Mouse (Mus musculus) CH12.LX (cell line): ENCODE results near the gene Abca2. TPM values are rescaled to one million over a fixed set of nuclear protein-coding genes. Genes with fewer than 3 reads are reported as not detected.

Experiments used
- DNase-seq: peaks from one replicate; pipeline ENCODE4 v3.0.0-alpha.2; 2013; ENCODE audit errors: extremely low read depth
- H3K27ac ChIP-seq: 2 replicates; pipeline ENCODE4 v1.5.1; 2012; ENCODE audit warnings: low read depth, mild to moderate bottlenecking, control low read depth, moderate library complexity; ENCODE audit not compliant: insufficient read depth
- H3K27me3 ChIP-seq: replicated peaks from 2 replicates; pipeline ENCODE3; 2012; ENCODE audit warnings: inconsistent platforms
- H3K36me3 ChIP-seq, 2 experiments: replicated peaks in 1 of 2; 2 replicates each; pipeline versions ENCODE3 to v1.6.1; 2012; ENCODE audit warnings: inconsistent platforms in 1 of 2, low read length in 1 of 2, mild to moderate bottlenecking in 1 of 2, mixed read lengths in 1 of 2, moderate library complexity in 1 of 2; ENCODE audit not compliant: control insufficient read depth in 1 of 2, insufficient read depth in 1 of 2
- H3K4me1 ChIP-seq, 2 experiments: 2 replicates each; pipeline ENCODE4 v1.6.1; 2012; ENCODE audit warnings: inconsistent platforms in 1 of 2, moderate library complexity in 1 of 2; ENCODE audit not compliant: insufficient read depth in 2 of 2, control insufficient read depth in 1 of 2
- H3K4me2 ChIP-seq: 2 replicates; pipeline ENCODE4 v1.6.1; 2012; ENCODE audit warnings: low read depth, mild to moderate bottlenecking, control low read depth; ENCODE audit not compliant: poor library complexity, insufficient read depth, severe bottlenecking
- H3K4me3 ChIP-seq, 3 experiments: fragments of 150-350 bp in 1 of 3; sonication (generic) in 1 of 3; replicated peaks in 1 of 3; 2 replicates each; pipeline versions ENCODE3 to v1.5.1; 2011 to 2012; ENCODE audit warnings: low read depth in 2 of 3, low read length in 2 of 3, mild to moderate bottlenecking in 2 of 3, moderate library complexity in 2 of 3, control low read depth in 1 of 3, improper control_type of control experiment in 1 of 3, inconsistent platforms in 1 of 3, mixed read lengths in 1 of 3; ENCODE audit not compliant: poor library complexity in 1 of 3
- H3K79me2 ChIP-seq: replicated peaks from 2 replicates; pipeline ENCODE4 v1.6.1; 2012; ENCODE audit warnings: mild to moderate bottlenecking, moderate library complexity; ENCODE audit not compliant: control insufficient read depth, poor library complexity, insufficient read depth, severe bottlenecking; ENCODE audit errors: extremely low read depth
- H3K9ac ChIP-seq: 2 replicates; pipeline ENCODE4 v1.6.1; 2012; ENCODE audit warnings: low read depth, mild to moderate bottlenecking, control low read depth, moderate library complexity; ENCODE audit not compliant: insufficient read depth
- H3K9me3 ChIP-seq: replicated peaks from 2 replicates; pipeline ENCODE3; 2012; ENCODE audit warnings: low read length, inconsistent platforms, mixed read lengths
- CHD1 ChIP-seq: IDR thresholded peaks from 2 replicates; pipeline ENCODE4 v1.6.1; 2012; ENCODE audit warnings: low read depth, low read length, improper control_type of control experiment, inconsistent platforms
- E2F4 ChIP-seq: IDR thresholded peaks from 2 replicates; pipeline ENCODE4 v1.6.1; 2011; ENCODE audit warnings: low read depth, low read length, improper control_type of control experiment; ENCODE audit not compliant: insufficient replicate concordance
- ELF1 ChIP-seq: IDR thresholded peaks from 2 replicates; pipeline ENCODE4 v1.6.1; 2014; ENCODE audit warnings: low read depth, mild to moderate bottlenecking, inconsistent platforms, low read length, improper control_type of control experiment
- EP300 ChIP-seq: IDR thresholded peaks from 2 replicates; pipeline ENCODE4 v1.6.1; 2011; ENCODE audit warnings: low read length, improper control_type of control experiment
- ETS1 ChIP-seq: conservative IDR thresholded peaks from 2 replicates; pipeline ENCODE4 v1.6.1; 2012; ENCODE audit warnings: low read depth, mild to moderate bottlenecking, inconsistent platforms, low read length, improper control_type of control experiment, moderate library complexity
- GABPA ChIP-seq: IDR thresholded peaks from 2 replicates; pipeline ENCODE4 v1.6.1; 2012; ENCODE audit warnings: low read depth, low read length, improper control_type of control experiment, inconsistent platforms; ENCODE audit not compliant: insufficient replicate concordance
- IRF4 ChIP-seq: IDR thresholded peaks from 2 replicates; pipeline ENCODE4 v1.6.1; 2014; ENCODE audit warnings: low read depth, mild to moderate bottlenecking, inconsistent platforms, low read length, improper control_type of control experiment
- JUN ChIP-seq: IDR thresholded peaks from 2 replicates; pipeline ENCODE4 v1.6.1; 2011; ENCODE audit warnings: low read depth, mild to moderate bottlenecking, low read length, improper control_type of control experiment, moderate library complexity; ENCODE audit not compliant: insufficient read depth
- KAT2A ChIP-seq: IDR thresholded peaks from 2 replicates; pipeline ENCODE4 v1.6.1; 2012; ENCODE audit warnings: low read length, improper control_type of control experiment, inconsistent platforms; ENCODE audit not compliant: insufficient replicate concordance
- MAFK ChIP-seq: IDR thresholded peaks from 2 replicates; pipeline ENCODE4 v1.6.1; 2011; ENCODE audit warnings: low read length, improper control_type of control experiment; ENCODE audit not compliant: insufficient replicate concordance
- MXI1 ChIP-seq: IDR thresholded peaks from 2 replicates; pipeline ENCODE4 v1.6.1; 2011; ENCODE audit warnings: mild to moderate bottlenecking, low read depth, low read length, improper control_type of control experiment
- NRF1 ChIP-seq: IDR thresholded peaks from 2 replicates; pipeline ENCODE4 v1.6.1; 2014; ENCODE audit warnings: low read depth, mild to moderate bottlenecking, inconsistent platforms, low read length, improper control_type of control experiment, moderate library complexity
- PAX5 ChIP-seq: IDR thresholded peaks from 2 replicates; pipeline ENCODE4 v1.6.1; 2012; ENCODE audit warnings: low read length, inconsistent platforms, mixed read lengths
- POLR2AphosphoS2 ChIP-seq: IDR thresholded peaks from 2 replicates; pipeline ENCODE4 v1.6.1; 2011; ENCODE audit warnings: low read depth, low read length, improper control_type of control experiment
- TBP ChIP-seq: conservative IDR thresholded peaks from 2 replicates; pipeline ENCODE4 v1.6.1; 2011; ENCODE audit warnings: low read depth, low read length, improper control_type of control experiment
- UBTF ChIP-seq: IDR thresholded peaks from 2 replicates; pipeline ENCODE4 v1.6.1; 2012; ENCODE audit warnings: low read depth, mild to moderate bottlenecking, inconsistent platforms, low read length, improper control_type of control experiment, moderate library complexity
- USF1 ChIP-seq: IDR thresholded peaks from 2 replicates; pipeline ENCODE4 v1.6.1; 2014; ENCODE audit warnings: low read depth, mild to moderate bottlenecking, inconsistent platforms, low read length, improper control_type of control experiment
- ZC3H11A ChIP-seq: IDR thresholded peaks from 2 replicates; pipeline ENCODE4 v1.6.1; 2012; ENCODE audit warnings: low read depth, mild to moderate bottlenecking, inconsistent platforms, low read length, improper control_type of control experiment
- ZKSCAN1 ChIP-seq: IDR thresholded peaks from 2 replicates; pipeline ENCODE4 v1.6.1; 2012; ENCODE audit warnings: low read depth, inconsistent platforms, low read length, improper control_type of control experiment, borderline replicate concordance
- ZMIZ1 ChIP-seq: IDR thresholded peaks from 2 replicates; pipeline ENCODE4 v1.6.1; 2012; ENCODE audit warnings: low read depth, mild to moderate bottlenecking, inconsistent platforms, low read length, improper control_type of control experiment
- dilution Hi-C: fragments of 300-500 bp; cut with MboI; formaldehyde crosslinking; loops from 2 replicates; pipeline ENCODE4 v1.14.3; 2020; ENCODE audit warnings: low sequenced_read_pairs; ENCODE audit not compliant: extremely low pct_unique_long_range_greater_than_20kb, extremely low pct_ligation_motif_present
- in situ Hi-C: fragments of 300-500 bp; cut with MboI; formaldehyde crosslinking; loops from 3 replicates; pipeline ENCODE4 v1.14.3; 2019; ENCODE audit warnings: low sequenced_read_pairs, low pct_ligation_motif_present, low pct_unique_long_range_greater_than_20kb, mixed read lengths
- polyA plus RNA-seq: library from polyadenylated mRNA; unstranded; fragments of >175 nt; gene quantifications from 2 replicates; pipeline ENCODE4 v1.2.1, GENCODE M21; 2012; ENCODE audit warnings: low read depth; ENCODE audit not compliant: insufficient read length
- total RNA-seq, 2 experiments: library from RNA; depleted of rRNA; stranded (reverse); fragments of 300-350 nt in 1 of 2; fragments of >200 nt in 1 of 2; gene quantifications; 2 replicates each; pipeline ENCODE4 v1.2.3; 2012 to 2014

Abca2 gene
- total and polyA plus RNA-seq, 3 experiments = 5.0 to 23.4 (median 13.0) TPM

DNA sequence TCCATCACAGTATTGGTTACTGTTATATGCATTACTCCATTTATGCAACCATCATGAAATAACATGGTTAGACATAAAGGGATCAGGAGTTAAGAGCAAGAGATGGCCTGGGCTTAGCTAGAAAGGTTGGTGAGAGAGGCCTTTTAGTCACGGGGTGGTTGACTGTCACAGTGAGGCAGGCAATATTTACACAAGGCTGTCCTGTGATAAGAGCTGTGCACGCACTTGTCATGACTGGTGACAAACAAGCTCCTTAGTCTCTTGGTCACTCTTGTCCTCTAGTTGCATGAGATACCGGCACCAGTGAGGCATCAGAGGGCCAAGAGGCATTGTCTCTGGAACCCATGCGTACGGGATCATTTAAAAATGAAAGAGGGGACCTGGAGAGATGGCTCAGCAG, 44.0 kb upstream of the Abca2 start:
- in situ Hi-C loops (no loop called here), dilution Hi-C loops (no loop called here)
- DNase-seq = no peak
- Histone ChIP-seq H3K4me1 (peaks cover 2 to 5% of the 10 kb centered on the region in 2 experiments; a peak in 2 of 4 replicates), H3K27ac (no peak overlapping the region), H3K4me3 (no peak overlapping the region), H3K4me2 (no peak overlapping the region), H3K36me3 (no peaks in the 10 kb centered on the region), H3K9me3 (no peaks in the 10 kb centered on the region), H3K79me2 (no peaks in the 10 kb centered on the region), H3K9ac (no peak overlapping the region), H3K27me3 (peaks cover 22% of the 10 kb centered on the region)
- TF ChIP-seq CHD1 (no peak), UBTF (no peak), E2F4 (no peak), EP300 (no peak), ETS1 (no peak), IRF4 (no peak), ELF1 (no peak)

DNA sequence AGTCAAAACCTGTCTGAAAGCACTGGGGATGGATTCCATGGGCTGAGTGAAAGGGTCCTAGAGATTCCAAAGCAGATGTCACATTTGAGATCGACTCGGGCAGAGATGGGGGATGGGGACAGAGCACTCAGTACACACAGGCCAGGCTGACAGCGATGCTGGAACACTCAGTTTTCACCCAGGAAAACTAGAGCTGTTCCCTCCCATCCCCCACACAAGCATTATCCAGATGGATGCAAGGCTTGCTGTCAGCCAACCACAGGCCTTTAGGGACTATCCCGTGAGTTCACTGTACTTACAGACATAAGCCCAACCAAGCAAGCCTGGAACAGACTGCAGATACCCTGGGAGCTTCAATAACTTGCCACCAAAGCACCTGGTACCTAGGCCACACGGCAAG, 37.2 kb upstream of the Abca2 start:
- H3K4me3 ChIP-seq = no peak overlapping the region
- no peak overlapping the region for H3K9ac ChIP-seq
- H3K27me3 ChIP-seq = peaks cover 43% of the 10 kb centered on the region
- peaks cover 0 to 8% of the 10 kb centered on the region in 2 experiments; a peak in 2 of 4 replicates for H3K4me1 ChIP-seq
- dilution Hi-C loops = no loop called here
- H3K27ac ChIP-seq = no peak overlapping the region
- H3K4me2 ChIP-seq = no peak overlapping the region
- no peaks in the 10 kb centered on the region for H3K79me2 ChIP-seq
- H3K9me3 ChIP-seq = no peaks in the 10 kb centered on the region
- no peak for DNase-seq
- no peak for TF ChIP-seq ZC3H11A
- no peak for TF ChIP-seq MAFK
- TF ChIP-seq JUN = no peak
- TF ChIP-seq NRF1 = no peak
- no peak for TF ChIP-seq ZMIZ1
- no peak for TF ChIP-seq EP300
- no peak for TF ChIP-seq UBTF
- TF ChIP-seq, all 38 proteins: peak for 0
- no peaks in the 10 kb centered on the region for H3K36me3 ChIP-seq
- in situ Hi-C loops = no loop called here

DNA sequence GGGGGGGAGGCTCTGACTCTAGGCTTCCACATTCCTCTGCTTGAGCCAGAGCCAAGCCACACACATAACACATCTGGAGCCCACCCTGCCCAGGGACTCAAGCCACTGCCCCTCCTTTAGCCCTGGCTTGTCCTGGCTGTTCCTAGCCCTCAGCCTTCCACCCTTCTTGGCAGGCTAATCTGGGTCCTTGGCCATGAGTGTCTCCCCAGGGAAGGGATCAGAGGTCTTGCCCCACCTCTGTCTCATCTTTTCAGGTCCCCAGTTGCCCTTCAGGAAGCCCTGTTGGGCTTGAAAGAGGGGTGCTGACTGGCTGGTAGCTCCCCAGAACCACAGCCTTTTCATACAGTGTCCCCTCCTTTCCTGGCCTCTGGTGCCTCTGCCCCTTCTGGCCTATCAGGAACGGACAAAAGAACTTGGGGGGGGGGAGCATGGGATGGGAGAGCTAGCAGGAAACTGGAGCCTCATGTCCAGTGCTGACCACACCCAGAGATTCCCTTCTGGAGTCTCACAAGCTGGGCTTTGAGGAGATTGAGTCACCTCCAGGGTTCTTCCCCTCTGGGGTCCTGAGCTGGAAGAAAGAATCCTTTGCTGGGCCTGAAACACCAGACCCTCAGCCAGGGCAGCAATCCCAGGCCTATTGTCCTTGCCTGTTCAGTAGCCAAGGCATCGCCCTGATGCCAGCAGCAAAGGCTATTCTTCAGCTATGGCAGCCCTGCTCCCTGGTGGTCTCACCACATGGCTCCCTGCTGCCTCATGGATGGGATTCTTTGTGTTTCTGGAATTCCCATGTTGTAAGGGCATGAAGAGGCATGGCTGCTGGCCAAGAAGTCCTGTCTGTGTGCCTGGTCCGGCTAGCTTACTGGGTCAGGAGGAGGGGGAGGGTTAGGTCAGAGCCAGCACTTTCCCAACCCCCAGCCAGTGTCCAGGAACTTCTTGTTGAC, 34.0 kb upstream of the Abca2 start:
- no peak overlapping the region for H3K4me2 ChIP-seq
- H3K27ac ChIP-seq = no peak overlapping the region
- H3K9me3 ChIP-seq = no peaks in the 10 kb centered on the region
- peaks cover 0 to 8% of the 10 kb centered on the region in 2 experiments; a peak in 2 of 4 replicates for H3K4me1 ChIP-seq
- H3K36me3 ChIP-seq = no peaks in the 10 kb centered on the region
- no peak overlapping the region for H3K4me3 ChIP-seq
- no peaks in the 10 kb centered on the region for H3K79me2 ChIP-seq
- TF ChIP-seq MXI1 = no peak
- TF ChIP-seq ZKSCAN1 = no peak
- TF ChIP-seq POLR2AphosphoS2 = no peak
- TF ChIP-seq TBP = no peak
- no peak for TF ChIP-seq USF1
- TF ChIP-seq KAT2A = no peak
- no peak for TF ChIP-seq PAX5
- no peak for TF ChIP-seq GABPA
- no peak overlapping the region for H3K9ac ChIP-seq
- dilution Hi-C loops (no loop called here), in situ Hi-C loops (no loop called here)
- no peak for DNase-seq
- peaks cover 71% of the 10 kb centered on the region for H3K27me3 ChIP-seq
